Mouse (Mus musculus) heart, postnatal 0 days (tissue): ENCODE data around the gene Gper1. TPM values are rescaled to one million over a fixed set of nuclear protein-coding genes. Genes with fewer than 3 reads are reported as not detected.

ENCODE experiments used
- ATAC-seq: fragments of 200-750 bp; cut with Nextera tagmentation; 2 replicates; pipeline ENCODE4 v1.8.0; 2017; ENCODE audit warnings: low read depth, moderate number of reproducible peaks, moderate library complexity; ENCODE audit not compliant: insufficient read depth
- DNase-seq: peaks from one replicate; pipeline ENCODE4 v3.0.0-alpha.2; 2016; ENCODE audit warnings: low spot score
- H3K27ac ChIP-seq: fragments of 300-500 bp; sonication (generic); 2 replicates; pipeline ENCODE4 v1.5.1; 2014; ENCODE audit warnings: low read depth, mild to moderate bottlenecking
- H3K27me3 ChIP-seq: fragments of 300-500 bp; sonication (generic); 2 replicates; pipeline ENCODE4 v1.6.1; 2014; ENCODE audit warnings: low read length, mixed read lengths; ENCODE audit not compliant: control insufficient read depth, insufficient read depth
- H3K36me3 ChIP-seq: fragments of 300-500 bp; sonication (generic); replicated peaks from 2 replicates; pipeline ENCODE4 v1.6.1; 2014; ENCODE audit warnings: low read length, mixed read lengths; ENCODE audit not compliant: control insufficient read depth, insufficient read depth
- H3K4me1 ChIP-seq: fragments of 300-500 bp; sonication (generic); 2 replicates; pipeline ENCODE4 v1.6.1; 2014; ENCODE audit warnings: antibody characterized with exemption; ENCODE audit not compliant: control insufficient read depth, insufficient read depth
- H3K4me2 ChIP-seq: fragments of 300-500 bp; sonication (generic); 2 replicates; pipeline ENCODE4 v1.6.1; 2014; ENCODE audit warnings: low read depth, mild to moderate bottlenecking, low read length, moderate library complexity
- H3K4me3 ChIP-seq: fragments of 300-500 bp; sonication (generic); 2 replicates; pipeline ENCODE4 v1.5.1; 2014; ENCODE audit warnings: low read depth, low read length
- H3K9ac ChIP-seq: fragments of 300-500 bp; sonication (generic); replicated peaks from 2 replicates; pipeline ENCODE4 v1.6.1; 2014; ENCODE audit warnings: low read depth, low read length, mixed read lengths
- H3K9me3 ChIP-seq: fragments of 300-500 bp; sonication (generic); replicated peaks from 2 replicates; pipeline ENCODE4 v1.6.1; 2016; ENCODE audit warnings: low read length; ENCODE audit not compliant: control insufficient read depth
- CTCF ChIP-seq: IDR thresholded peaks from 2 replicates; pipeline ENCODE4 v1.5.1; 2016; ENCODE audit warnings: antibody characterized with exemption, control low read depth, low read depth
- EP300 ChIP-seq: IDR thresholded peaks from 2 replicates; pipeline ENCODE4 v1.6.1; 2016; ENCODE audit warnings: antibody characterized with exemption, low read depth
- WGBS: fragments of 180-500 bp; shearing (Covaris S2); extraction: QIAGEN DNeasy Blood & Tissue Kit; methylation state at CpG from one replicate; pipeline ENCODE4 v1.1.7; 2014; 5-methylcytosine and 5-hydroxymethylcytosine counted together
- polyA plus RNA-seq: library from polyadenylated mRNA; unstranded; fragments of >200 nt; fragmentation: Nextera tagmentation; extraction: Ambion mirVana; gene quantifications from 2 replicates; pipeline ENCODE4 v1.2.1, GENCODE M21; 2015
- total RNA-seq: library from RNA; depleted of rRNA; stranded (reverse); fragments of >200 nt; gene quantifications from 2 replicates; pipeline ENCODE4 v1.2.3, GENCODE M21; 2014; ENCODE audit warnings: low replicate concordance

Gene Gper1
- total and polyA plus RNA-seq, 2 experiments from 2014 or later, result 1.3 to 2.0 TPM

DNA sequence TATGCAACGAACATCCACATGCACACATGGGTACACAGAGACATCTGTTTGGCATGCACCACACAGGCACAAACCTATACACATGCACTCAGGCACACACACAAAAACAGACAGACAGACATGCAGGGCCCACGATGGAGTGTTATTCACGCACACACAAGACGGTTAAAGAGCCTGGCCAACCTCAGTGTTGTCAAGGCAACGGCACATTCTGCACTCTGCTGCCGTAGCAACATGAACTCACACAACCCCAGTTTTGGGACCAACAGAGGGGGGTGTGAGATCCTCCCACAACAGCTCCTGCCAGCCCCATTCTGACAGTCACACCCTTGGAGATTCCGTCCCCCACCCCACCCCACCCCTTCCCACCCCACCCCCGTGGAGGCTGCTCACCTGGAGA, 12.0 kb downstream of the Gper1 start:
- Histone ChIP-seq H3K36me3 (no peaks in the 10 kb centered on the region), H3K4me3 (no peak overlapping the region), H3K27me3 (no peaks in the 10 kb centered on the region), H3K9me3 (no peaks in the 10 kb centered on the region), H3K9ac (no peak overlapping the region), H3K4me1 (0 out of 2 replicates have a peak, but pooled peaks cover under 1% of the 10 kb centered on the region), H3K27ac (no peak overlapping the region), H3K4me2 (no peak overlapping the region)
- WGBS, result 69% methylated on average over 8 of the region's 8 CpGs
- no peak for ATAC-seq
- DNase-seq, result no peak
- TF ChIP-seq EP300 (no peak), CTCF (no peak)

DNA sequence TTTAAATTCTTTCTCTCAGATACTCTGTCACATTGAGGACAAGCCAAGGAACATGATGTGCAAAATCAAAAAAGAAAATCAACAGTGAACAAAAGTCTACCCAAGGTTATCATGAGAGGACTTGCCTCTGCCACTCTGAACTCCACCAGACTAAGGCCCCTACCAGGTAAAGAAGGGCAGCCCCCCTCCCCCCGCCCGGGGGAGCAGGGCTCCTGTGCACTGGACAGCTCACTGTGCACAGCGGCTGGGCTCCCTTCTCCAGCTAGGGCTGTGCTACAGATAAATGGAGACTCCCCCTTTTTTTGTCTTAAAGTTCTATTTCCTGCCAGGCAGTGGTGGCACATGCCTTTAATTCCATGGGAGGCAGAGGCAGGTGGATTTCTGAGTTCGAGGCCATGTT, 14.8 kb downstream of the Gper1 start:
- Histone ChIP-seq H3K36me3 (no peaks in the 10 kb centered on the region), H3K4me3 (no peak overlapping the region), H3K4me2 (no peak overlapping the region), H3K27ac (no peak overlapping the region), H3K9ac (no peak overlapping the region), H3K4me1 (peaks cover 7% of the 10 kb centered on the region; the same call in 1 of the 2 replicates), H3K27me3 (no peaks in the 10 kb centered on the region), H3K9me3 (no peaks in the 10 kb centered on the region)
- DNase-seq (no peak), ATAC-seq (no peak)
- WGBS, result 83% methylated on average over 4 of the region's 4 CpGs
- no peak for TF ChIP-seq EP300
- TF ChIP-seq CTCF, result no peak

DNA sequence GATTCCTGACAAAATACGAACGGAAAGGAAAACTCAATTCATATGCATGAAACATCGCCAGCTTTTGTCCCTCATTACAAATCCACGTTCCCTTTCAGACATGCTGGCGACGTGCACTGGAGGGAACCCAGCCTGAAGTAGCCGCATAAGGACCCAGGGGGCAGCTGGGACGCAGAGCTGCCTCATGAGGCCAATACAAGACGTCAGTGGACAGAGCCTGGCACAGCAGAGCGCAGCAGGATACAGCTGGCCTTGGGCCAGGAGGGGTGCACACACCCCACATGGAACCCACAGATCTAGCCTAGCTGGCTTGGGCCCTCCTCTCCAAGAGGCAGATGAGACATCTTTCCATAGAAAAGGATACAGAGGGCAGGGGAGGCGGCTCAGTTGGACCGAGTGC, 15.5 kb downstream of the Gper1 start:
- WGBS, result 81% methylated on average over 12 of the region's 12 CpGs
- Histone ChIP-seq H3K27ac (no peak overlapping the region), H3K9ac (no peak overlapping the region), H3K36me3 (no peaks in the 10 kb centered on the region), H3K4me3 (no peak overlapping the region), H3K27me3 (no peaks in the 10 kb centered on the region), H3K9me3 (no peaks in the 10 kb centered on the region), H3K4me1 (peaks cover 7% of the 10 kb centered on the region; the same call in 1 of the 2 replicates), H3K4me2 (no peak overlapping the region)
- DNase-seq (no peak), ATAC-seq (no peak)
- TF ChIP-seq CTCF, result no peak
- no peak for TF ChIP-seq EP300

DNA sequence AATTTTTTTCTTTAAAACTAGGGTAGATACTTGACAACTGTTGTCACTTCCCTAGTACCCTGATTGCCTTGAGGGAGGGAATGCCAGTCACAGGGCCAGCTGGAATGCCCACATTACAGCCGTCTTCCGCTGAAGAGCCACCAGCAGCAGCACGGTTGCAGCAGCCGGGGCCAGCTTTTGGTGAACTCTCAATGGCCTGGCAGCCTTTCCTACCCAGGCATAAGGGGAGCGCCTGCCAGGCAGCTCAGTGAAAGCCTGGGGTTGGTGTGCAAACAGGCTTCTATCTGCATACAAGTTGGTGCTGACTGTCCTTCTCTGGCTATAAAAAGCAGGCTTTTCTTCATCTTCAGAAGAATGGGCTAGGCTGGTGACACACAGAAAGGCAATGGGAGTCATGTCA, 17.5 kb downstream of the Gper1 start:
- TF ChIP-seq EP300 (no peak), CTCF (no peak)
- no peak for DNase-seq
- Histone ChIP-seq H3K4me1 (peaks cover 7% of the 10 kb centered on the region; the same call in 1 of the 2 replicates), H3K27ac (no peak overlapping the region), H3K4me3 (no peak overlapping the region), H3K9me3 (no peaks in the 10 kb centered on the region), H3K36me3 (no peaks in the 10 kb centered on the region), H3K27me3 (no peaks in the 10 kb centered on the region), H3K4me2 (no peak overlapping the region), H3K9ac (no peak overlapping the region)
- 40% methylated on average over 5 of the region's 5 CpGs for WGBS
- ATAC-seq, result 0 out of 2 replicates have a peak, but pooled peaks have one; percentile 24

DNA sequence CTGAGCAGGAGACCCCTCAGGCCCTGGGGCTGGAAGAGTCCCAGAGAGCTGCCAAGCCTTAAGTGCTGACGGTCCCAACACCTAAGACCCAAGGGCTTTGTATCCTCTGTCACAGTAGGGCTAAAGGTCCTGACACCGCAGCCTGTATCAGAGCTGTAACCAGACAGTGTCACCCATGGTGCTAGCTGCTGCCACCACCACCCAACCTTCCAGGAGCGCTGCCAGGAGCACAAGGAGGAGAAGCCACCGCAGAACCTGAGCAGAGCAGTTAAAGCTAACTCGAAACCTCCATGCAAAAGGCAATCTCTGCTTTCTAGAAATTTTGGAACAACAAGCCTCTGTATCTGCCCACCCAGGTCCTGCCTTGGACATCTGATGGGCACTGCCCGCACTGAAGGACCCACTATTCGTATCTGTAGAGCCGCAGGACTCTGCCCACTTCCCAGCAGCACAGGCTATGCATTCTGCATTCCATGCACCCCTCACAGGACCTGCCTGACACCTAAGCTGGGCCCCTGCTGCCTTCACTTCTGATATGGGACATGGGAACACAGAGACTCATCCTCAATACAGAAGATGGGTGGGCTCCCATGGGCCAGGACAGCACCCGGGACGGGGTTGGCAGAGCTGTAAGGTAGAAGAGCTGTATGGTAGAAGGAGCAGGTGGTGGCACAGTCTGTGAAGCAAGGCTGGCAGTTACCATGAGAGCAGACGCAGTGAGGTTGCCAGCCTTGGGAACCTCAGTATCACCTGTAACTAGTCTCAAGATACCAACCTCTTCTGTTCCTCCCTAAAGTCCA, 18.2 kb downstream of the Gper1 start:
- no peak for TF ChIP-seq EP300
- no peak for TF ChIP-seq CTCF
- Histone ChIP-seq H3K4me3 (no peak overlapping the region), H3K36me3 (no peaks in the 10 kb centered on the region), H3K4me2 (no peak overlapping the region), H3K27ac (no peak overlapping the region), H3K9ac (no peak overlapping the region), H3K4me1 (peaks cover 7% of the 10 kb centered on the region; the same call in 1 of the 2 replicates), H3K27me3 (no peaks in the 10 kb centered on the region), H3K9me3 (no peaks in the 10 kb centered on the region)
- 83% methylated on average over 11 of the region's 11 CpGs for WGBS
- DNase-seq (no peak), ATAC-seq (no peak; the same call in 1 of the 2 replicates)

DNA sequence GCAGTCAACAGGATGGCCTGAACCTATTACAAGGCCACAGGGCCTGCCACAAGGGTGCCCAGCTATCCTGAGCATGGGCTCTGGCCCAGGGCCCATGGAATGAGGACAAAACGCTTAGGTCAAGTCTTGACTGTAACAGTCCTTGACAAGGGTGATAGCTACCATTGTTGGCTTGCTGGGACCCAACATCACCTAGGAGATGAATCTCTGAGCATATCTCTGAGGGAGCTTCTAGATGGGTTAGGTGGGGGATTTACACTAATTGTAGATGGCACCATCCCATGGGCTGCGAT, 18.7 kb downstream of the Gper1 start:
- no peak for TF ChIP-seq EP300
- TF ChIP-seq CTCF, result no peak
- no peak overlapping the region for H3K4me3 ChIP-seq
- H3K4me2 ChIP-seq, result no peak overlapping the region
- WGBS, result 78% methylated on average over 2 of the region's 2 CpGs
- H3K9me3 ChIP-seq, result no peaks in the 10 kb centered on the region
- ATAC-seq, result no peak
- no peak overlapping the region for H3K27ac ChIP-seq
- no peaks in the 10 kb centered on the region for H3K27me3 ChIP-seq
- no peak overlapping the region for H3K9ac ChIP-seq
- H3K36me3 ChIP-seq, result no peaks in the 10 kb centered on the region
- peaks cover 7% of the 10 kb centered on the region; the same call in 1 of the 2 replicates for H3K4me1 ChIP-seq
- DNase-seq, result no peak
